Mouse (Mus musculus) cerebellum, adult 11-12 months (tissue): ENCODE data around the gene Nmrk1.

Source experiments
- DNase-seq: peaks from one replicate; pipeline ENCODE4 v3.0.0; 2022

The Nmrk1 gene

GRCm38 (mm10) chr19:18619060-18619459 lies 12.7 kb upstream of the Nmrk1 start:
- DNase-seq = no peak

- DNase-seq = no peak
Observed at GRCm38 (mm10) chr19:18619691-18620090, 12.1 kb upstream of the Nmrk1 start.

DNA sequence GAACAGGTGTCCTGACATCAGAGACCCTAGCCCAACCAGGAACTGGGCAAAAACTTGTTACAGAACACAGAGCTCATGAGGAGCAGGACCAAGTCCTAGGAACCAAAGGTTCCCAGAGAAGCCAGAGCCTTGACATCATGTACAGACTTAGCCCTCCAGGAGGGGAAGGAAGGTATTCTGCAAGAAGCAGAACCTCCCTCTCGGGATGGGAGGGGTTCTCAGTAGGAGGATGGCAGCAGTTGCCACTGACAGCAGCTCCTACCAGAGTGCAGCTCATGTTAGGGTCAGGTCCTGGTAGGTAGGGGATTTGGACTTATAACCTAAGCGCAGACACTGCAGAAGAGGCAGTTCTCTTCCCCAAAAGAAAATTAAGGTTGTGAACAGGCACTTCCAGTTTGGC lies 7.9 kb upstream of the Nmrk1 start:
- DNase-seq = no peak

DNA sequence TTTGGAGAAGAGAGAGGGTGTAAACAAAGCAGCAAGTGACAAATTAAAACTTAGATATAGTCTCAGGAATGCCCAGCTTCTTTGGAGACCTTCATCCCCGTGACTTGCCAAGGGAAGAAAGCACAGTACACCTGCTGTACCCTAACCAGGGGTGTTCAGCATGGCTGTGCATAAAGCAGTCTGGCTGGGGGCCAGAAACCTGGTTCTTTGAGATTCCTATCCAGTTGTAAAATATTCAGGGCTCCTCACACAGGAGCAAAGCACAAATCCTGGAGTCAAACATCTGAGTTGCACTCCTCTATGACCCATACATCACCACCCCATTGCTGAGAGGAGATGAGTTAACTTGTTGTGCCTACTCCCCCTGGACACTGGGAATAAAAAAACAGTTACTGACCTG lies 2.2 kb upstream of the Nmrk1 start:
- DNase-seq = no peak

DNA sequence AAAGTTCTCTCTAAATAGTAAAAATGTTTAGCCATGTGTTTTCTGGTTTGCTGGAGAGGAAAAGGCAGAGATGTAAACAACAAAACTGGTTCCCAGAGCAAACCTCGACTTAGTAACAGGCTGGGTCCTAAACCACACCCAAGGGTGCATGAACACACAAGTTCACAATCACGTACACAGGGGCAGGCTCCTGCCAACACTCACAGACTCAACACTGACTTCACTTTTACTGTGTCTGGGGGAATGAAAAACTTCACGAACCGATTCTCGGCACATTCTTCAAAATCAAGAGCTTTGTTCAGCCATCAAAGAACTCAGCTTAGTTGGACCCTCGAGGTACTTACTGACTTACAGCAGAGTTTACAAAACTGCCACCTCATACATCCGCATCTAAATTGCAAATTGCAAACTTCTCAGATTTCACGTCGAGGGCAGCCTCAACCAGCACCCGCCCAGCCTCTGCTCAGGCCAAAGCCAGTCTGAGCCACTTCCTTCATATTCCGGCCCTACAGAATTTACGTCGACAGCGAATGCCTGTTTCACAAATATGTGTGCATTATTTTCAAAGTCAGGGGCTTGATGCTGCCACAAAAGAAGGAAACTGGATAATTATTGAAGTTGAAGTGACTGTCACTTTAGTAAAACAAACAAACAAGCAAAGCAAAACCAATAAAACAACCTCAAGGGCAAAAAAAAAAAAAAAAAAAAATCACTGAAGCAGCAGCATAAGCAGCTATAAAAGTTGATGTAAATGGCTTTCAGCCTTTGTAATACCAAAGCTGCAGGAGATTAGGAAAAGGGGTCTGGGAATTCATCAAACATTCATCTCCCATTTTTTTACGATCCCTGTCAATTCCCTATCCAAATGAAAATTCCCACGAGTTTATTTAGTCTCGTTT lies 1.3 kb upstream of the Nmrk1 start:
- DNase-seq = no peak

DNA sequence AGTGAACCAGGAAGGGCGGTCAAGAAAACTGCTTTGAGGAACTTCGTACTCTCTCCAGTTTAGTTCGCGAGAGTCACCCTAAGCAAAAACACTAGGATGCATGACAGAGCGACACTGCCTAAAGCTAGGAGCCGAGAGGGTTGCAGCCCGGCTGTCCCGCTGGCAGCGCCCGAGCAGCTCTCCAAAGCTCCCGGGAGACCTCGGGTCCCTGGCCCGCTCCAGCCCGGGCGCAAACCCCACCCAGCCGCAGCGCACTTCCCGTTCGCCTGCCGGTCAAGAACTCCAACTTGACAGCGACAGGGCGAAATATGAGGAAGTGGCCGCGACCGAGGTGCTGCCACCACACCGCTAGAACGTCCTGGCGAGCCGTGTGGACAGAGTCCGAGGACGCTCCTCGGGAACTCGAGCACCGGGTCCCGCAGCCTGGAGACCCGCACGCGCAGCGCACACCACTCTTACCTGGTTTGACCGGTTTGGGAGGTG lies 548 bp upstream of the Nmrk1 start:
- DNase-seq = no peak

GRCm38 (mm10) chr19:18632231-18633185 lies 758 bp downstream of the Nmrk1 start:
- no peak for DNase-seq

DNA sequence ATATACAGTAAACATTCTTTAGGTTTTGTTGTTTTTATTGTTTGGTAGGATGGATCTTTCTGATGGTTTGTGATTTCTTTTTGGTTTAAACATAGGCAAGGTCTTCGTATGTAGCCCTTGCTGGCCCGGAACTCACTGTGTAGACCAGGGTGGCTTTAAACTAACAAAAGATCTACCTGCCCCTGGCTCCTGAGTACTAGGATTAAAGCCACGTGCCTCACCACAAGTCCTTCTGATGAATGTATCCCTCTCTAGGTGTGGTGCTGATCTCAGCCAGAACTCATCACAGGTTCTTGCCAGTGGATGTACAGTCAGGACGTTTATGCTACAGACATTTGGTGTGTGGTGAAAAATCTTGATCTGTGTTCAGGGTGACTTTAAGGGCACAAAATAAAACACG lies 6.2 kb downstream of the Nmrk1 start:
- DNase-seq = no peak

- DNase-seq = no peak
Observed at GRCm38 (mm10) chr19:18638949-18639348, 7.2 kb downstream of the Nmrk1 start.

DNA sequence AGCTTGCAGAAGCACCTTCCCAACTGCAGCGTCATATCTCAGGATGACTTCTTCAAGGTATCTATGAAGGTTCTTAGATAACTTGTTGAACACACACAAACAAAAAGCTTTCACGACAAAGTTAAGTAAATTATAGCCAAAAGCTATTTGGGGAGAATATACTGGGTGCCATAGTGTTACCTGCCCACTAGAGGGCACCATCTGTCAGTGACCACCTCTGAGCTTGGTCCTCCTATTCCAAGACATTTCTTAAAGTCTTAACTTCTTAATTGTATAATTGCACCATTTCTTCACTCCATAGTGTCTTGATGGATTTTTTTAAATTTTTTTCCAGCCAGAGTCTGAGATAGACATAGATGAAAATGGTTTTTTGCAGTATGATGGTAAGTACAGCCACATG lies 7.8 kb downstream of the Nmrk1 start:
- no peak for DNase-seq

- DNase-seq = no peak
Observed at GRCm38 (mm10) chr19:18641001-18641400, 9.3 kb downstream of the Nmrk1 start.

DNA sequence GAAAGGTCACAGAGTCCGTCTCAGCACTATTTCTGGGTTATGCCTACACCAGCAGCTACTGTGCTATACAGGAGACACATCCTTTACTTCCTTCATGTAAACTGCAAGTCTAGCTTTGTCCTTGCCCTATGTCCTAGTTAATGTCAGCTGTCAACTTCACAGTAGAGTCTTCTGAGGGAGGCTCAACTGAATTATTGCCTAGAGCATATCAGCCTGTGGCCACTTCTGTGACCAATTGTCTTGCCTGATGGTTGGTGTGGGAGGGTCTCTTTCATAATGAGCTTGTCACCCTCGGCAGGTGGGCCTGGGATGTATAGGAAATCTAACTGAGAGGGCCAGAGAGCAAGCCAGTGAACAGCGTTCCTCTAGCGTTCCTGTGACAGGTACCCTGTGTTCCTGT lies 11.7 kb downstream of the Nmrk1 start:
- DNase-seq = no peak

- no peak for DNase-seq
Observed at GRCm38 (mm10) chr19:18644084-18644483, 12.3 kb downstream of the Nmrk1 start.

GRCm38 (mm10) chr19:18646397-18646796 lies 14.6 kb downstream of the Nmrk1 start:
- no peak for DNase-seq

- no peak for DNase-seq
Observed at GRCm38 (mm10) chr19:18646853-18647420, 15.2 kb downstream of the Nmrk1 start.

DNA sequence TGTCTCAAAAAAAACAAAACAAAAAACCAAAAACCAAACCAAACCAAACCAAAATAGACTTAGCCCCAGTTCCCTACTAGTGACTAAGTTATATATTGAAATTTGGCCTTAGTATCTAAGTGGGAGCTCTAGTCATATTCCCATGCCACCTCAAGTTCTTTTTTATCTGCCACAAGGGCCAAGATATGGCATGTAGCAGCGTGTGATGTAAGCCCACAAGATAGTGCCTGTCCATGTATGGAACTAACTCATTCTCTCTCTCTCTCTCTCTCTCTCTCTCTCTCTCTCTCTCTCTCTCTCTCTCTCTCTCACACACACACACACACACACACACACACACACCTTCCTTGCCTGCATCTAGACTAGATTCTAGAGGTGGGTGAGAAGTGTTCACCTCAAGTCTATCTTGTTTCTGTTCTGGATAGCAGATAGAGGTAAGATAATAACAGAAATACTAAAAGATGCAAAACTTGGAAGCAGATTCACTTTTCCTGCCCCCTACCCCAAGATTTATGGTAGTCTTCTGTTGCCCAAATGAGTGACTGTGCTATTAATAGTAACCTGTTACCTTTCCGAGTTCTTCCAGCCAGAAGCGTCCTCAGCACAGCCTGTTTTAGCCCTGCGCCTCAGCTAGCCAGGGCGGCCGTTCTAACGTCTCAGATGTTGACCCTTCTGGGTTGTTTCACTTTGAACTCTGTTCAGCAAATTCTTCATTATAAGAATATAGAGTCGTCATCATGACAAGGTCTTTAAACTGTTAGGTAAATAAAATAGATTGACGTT lies 16.2 kb downstream of the Nmrk1 start:
- DNase-seq = no peak

DNA sequence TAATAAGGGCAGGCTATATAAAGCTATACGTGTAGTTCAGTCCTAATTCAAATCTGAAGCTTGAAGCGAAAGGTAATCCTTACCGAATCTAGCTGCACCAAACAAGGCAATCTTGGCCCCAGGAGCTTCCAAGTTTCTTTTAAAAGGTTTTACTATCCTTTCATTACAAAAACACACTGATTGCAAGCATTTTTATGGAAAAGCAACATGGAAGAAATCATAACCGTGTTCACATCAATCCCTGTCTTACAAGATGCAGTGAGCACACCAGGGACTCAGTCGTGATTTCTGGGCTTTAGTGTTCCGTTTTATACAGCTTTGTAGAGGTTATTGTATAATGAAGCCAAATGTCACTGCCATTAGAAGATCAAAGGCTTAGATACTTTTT lies 16.8 kb downstream of the Nmrk1 start:
- no peak for DNase-seq

GRCm38 (mm10) chr19:18649955-18650354 lies 18.2 kb downstream of the Nmrk1 start:
- DNase-seq = no peak

DNA sequence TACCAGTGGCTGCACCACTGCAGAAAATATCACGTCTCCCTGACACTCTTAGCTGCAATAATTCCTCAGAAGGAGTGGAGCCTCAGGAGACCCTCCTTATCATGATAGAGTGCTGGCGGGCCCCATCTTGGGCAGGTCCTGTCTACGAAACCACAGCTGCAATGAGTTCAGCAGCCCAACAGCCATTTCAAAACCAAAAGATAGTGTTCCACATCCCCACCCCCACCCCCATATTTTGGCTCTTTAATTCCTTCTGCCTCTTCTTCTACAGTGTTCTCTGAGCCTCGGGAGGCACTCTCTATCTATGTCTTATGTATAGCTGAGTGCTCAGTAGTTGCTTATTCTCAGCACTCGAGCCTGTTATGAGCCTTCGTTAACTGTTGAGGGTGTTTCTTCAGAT lies 18.7 kb downstream of the Nmrk1 start:
- no peak for DNase-seq

GRCm38 (mm10) chr19:18652592-18652991 lies 20.8 kb downstream of the Nmrk1 start:
- DNase-seq = peak; percentile 91

DNA sequence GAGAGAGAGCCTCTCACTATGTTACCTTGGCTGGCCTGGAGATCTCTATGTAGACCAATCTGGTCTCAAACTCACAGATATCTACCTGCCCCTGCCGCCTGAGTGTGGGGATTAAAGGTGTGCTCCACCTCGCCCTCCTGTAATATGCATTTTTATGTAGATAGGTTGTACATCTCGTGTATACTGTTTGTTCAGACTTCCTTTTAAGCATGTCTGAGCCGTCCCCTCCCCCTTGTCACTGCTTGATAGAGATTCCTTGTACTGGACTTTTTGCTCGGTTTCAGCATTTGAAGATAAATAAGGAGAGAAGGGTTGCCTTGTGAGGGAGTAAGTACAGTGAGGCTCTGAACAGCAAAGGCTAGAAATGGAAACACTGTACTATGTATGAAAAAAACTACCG lies 21.3 kb downstream of the Nmrk1 start:
- no peak for DNase-seq

GRCm38 (mm10) chr19:18654330-18654729 lies 22.6 kb downstream of the Nmrk1 start:
- DNase-seq = no peak

GRCm38 (mm10) chr19:18654984-18655383 lies 23.2 kb downstream of the Nmrk1 start:
- DNase-seq = no peak
